Mouse (Mus musculus) granulocyte monocyte progenitor cell, adult 5-6 weeks (primary cell): ENCODE results near the gene Tmem239. TPM values are rescaled to one million over a fixed set of nuclear protein-coding genes. Genes with fewer than 3 reads are reported as not detected.
A peak's percentile ranks its signal among the peaks of the same experiment; 100 is the strongest.
"Not testable (repeated sequence)": the region's sequence is repeated elsewhere in the genome, so short reads cannot be mapped to it uniquely, and the experiment has no call there.

ENCODE experiments used
- ATAC-seq: replicated peaks from 2 replicates; pipeline ENCODE4 v1.8.0; 2016; ENCODE audit warnings: mild to moderate bottlenecking, moderate TSS enrichment, inconsistent platforms; ENCODE audit not compliant: poor library complexity, severe bottlenecking
- total RNA-seq, 2 experiments: library from RNA; stranded (forward) in 1 of 2; stranded (reverse) in 1 of 2; fragments of 200-712, 200-1000 nt in 1 of 2; fragments of >200 nt in 1 of 2; fragmentation: Nextera tagmentation in 1 of 2; gene quantifications; 2 replicates each; pipeline ENCODE4 v1.2.3; 2014 to 2017

The Tmem239 gene
- total RNA-seq (2014; fragmentation: Nextera tagmentation) (not detected in 2 replicates), total RNA-seq (2017) (not detected in 2 replicates)

DNA sequence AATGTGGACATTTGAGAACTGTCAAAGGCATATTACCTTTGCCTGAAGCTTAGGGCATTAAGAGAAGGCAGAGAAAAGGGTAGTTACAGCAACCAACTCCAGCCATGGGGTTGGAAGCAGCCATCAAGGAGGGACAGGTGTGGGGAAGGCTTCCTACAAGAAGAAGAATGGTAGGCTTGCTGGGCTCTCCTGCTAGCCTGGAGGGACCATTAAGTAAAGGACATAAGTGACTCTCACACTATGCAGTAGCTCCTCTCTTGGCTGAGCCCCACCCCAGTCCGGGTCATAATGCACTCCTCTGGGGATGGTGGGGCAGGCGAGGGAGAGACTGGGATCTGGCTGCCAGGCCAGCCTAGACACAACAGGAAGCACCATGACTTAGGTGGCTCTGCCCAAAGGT is at the start of gene Tmem239:
Tmem239 (plus strand) TSS at position 301 of the 400 bp plus-strand sequence.
- no peak for ATAC-seq

DNA sequence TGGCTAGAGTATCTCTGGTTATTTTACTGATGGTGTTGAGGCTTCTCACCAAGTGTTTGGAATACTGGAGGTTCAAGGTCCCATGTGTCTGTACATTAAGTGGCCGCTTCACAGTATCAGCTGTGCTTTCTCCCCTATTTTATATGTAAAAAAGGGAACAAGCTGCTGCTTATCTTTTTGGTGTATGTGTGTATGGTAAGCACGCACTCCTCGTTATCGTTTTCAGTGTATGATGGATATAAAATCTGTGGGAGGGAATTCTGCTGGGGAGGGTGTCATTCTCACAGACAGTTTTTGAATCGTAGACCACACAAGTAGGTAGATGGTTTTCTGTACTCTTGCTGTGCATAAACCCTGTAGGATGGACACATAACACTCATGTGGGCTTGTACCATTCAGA is 48.7 kb upstream of the Tmem239 start:
- no peak for ATAC-seq

DNA sequence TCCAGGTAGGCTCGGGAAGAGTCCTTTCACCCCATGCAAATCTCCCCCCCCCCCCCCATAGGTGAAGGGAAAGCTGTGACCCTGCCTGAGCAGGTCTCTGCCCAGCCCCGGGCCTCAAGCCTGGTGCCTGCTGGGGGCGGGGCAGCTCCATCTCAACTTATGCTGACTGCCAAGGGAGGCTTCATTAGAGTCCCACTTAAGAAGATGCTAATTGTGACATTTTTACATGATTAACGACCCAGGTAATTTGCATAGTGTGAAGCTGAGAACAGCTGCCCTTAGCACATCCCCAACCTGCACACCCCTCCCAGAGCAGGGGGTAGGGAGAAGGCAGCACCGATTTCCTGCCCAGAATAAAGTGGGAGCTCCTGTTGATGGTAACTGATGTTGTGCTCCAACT is 47.4 kb upstream of the Tmem239 start:
- ATAC-seq, result no peak

DNA sequence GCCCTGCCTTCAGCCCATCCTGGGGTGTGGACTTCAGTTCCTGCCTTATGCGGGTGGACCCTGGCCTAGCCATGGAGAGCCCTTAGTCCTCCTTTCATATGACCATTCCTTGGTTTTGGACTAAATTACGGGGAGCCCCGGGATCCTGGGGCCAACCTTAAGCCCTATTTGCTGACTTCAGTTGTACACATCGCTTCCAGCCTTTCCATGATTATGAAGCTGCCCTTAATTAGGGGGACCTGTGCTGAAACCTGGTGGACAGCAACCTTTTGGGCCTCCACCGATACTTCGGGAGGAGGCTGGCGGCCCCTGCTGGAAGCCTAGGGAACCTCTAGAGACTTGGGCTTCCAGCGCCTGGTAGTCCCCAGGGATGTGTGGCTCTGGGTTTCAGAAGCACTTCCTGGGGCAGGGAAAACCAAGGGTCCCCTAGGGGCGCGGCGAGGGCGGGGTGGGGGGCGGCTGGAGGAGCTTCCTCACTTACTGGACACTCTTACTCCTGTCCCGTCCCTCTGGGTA is 43.7 kb upstream of the Tmem239 start:
- ATAC-seq, result peak; percentile 53; the same call in 1 of the 2 replicates

DNA sequence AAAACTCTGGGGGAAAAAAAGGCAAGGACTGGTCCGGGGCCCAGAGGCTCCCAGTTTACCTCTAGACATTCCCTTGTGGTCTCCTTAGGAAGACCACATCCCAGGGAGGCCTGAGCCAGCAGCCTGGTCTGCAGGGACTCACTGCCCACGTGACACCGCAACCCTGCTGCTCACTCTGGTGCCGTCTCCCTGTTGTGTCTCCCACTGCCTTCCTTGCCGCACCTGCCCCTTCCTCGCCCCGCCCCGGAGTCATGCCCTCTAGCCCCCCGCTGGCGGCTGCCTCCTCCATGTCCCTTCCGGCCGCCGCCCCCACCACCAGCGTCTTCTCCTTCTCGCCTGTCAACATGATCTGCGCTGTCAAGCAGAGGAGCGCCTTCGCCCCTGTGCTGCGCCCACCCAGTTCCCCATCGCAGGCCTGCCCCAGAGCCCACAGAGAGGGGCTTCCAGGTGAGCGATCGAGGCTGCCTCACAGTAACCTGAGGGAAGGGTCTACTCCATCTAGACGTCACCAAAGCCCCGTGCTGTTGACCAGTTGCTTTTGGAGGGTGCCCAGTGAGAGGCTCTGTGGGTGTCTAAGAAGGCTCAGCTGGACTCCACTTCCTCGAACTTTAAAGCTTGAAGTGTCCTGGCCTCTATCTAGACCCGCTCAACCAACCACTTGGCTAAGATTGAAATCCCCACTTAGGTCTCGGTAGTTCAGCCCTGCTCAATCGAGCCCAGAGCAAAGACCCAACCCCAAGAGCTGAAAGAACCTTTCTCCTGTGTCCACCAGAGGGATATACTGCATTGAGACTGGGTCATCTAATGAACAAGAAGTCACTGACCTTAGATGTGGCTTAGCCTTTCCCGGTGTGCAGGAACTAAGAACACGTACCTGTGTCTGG is 40.8 kb upstream of the Tmem239 start:
- peak; percentile 41; the same call in 1 of the 2 replicates for ATAC-seq

DNA sequence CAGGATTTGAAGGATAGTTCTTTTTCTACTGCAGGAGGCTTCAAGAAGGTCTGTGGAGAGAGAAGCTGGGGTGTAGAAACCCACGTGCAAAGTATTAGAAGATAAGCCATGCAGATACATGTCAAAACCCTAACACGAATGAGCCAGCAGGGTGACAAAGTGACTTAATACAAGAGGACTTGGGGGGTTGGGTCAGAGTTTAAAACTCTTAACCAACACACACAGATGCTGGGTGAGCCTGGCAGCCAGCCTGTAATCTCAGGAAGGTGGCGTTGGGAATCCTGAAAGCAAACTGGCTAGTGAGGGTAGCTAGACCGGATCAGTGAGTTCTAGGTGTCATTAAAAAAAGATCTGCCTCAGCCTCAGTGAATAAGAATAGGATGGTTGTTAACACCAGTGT is 38.9 kb upstream of the Tmem239 start:
- ATAC-seq, result no peak

DNA sequence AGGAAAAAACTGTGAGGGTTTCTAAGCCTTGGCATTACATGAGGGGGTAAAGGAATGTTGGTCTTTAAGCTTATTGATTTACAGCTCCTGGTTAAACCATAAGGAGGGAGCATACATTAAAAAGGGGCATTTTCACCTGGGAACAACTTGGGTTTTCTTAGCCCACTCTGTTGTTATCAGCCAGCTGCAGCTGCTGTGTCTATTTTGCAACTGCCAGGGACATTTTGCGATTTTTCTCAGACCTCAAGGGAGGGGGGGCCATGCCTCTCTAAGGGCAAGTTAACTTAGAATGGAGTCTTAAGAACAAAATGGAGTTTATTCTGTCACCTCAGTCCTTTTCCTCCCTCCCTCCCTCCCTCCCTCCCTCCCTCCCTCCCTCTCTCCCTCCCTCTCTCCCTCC is 33.3 kb upstream of the Tmem239 start:
- not testable (repeated sequence) for ATAC-seq

DNA sequence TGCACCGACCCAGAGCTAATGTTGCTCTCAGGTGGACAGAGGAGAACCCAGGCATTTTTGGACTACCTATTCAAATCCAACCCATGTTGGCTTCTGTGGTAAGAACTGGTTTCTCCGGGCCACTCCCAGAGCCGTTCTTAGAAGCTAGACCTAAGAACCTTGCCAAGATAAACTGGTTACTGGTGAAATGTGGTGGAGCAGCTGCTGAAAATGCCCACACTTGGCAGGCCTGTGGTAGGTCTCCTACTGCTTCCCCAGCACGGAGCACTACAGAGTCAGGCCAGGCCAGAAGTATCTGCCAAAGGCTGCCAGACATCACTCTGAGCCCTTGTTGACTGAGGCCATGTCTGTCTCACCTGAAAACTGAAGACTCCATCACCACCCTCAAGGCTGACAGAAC is 31.3 kb upstream of the Tmem239 start:
- no peak for ATAC-seq

DNA sequence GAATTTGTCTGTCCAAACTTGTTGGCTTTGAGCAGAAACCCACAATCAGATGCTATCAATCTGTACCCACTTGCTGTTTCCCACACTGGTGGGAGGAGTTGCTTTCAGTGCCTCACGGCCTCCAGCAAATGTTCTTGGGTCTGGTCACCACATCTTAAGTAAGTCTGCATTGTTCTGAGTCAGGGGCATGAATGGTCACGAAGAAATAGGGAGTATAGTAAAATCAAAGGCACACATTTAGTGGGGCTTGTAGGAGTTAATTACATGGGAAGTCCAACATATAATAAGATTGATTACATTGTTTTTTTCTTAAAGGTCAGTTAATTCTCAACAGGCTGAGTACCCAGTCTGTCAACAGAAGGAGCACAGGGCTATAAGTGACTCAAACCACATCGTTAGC is 23.1 kb upstream of the Tmem239 start:
- ATAC-seq, result no peak

DNA sequence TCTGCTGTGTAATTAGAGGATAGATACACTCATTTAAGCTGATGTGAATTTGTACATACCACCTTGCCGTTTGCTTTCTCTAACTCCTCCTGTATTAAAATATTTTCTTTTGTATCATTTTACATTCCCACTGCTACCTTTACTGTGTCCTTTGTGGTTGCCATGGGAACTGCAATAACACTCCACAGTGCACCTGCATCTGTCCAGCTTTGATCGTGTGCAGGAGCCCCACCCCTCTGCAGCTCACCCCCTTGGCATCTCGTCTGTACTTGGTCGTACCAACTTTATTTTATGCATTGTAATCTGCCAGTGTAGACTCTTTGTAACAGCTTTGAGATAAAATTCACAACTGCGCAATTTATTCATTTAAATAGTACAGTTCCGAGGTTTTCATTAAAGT is 22.4 kb upstream of the Tmem239 start:
- ATAC-seq, result no peak

DNA sequence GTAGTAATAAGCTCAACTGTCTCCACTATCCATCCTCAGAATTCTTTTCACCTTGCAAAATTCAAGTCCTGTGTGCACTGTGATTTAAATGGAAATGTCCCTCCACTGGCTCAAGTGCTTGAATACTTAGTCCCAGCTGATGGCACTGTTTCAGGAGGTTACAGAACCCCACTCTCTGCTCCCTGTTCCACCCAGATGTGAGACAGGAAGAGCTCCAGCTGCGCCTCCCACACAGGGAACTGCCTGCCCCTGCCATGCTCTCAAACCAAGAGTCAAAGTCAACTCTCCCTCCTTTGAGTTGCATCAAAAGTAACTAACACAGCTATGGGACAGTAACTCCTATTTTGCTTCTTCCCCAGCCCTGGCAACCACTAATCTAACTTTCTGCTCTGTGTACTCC is 20.1 kb upstream of the Tmem239 start:
- no peak for ATAC-seq

DNA sequence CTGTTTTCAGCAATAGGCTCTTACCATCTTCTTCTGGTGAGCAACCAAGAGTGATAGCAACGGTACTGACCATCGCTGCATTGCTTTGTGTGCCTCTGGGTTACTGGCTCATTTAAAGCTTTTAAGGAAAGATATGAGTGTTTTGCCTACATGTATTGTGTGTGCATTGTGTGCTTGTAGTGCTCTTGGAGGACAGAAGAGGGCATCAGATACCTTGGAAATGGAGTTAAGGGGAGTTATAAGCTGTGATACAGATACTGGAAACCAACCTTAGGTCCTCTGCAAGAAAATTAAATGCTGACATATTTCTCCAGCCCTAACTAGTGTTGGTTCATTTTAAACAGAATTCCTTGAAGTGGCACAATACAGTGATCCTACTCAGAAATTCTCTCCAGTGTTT is 17.5 kb upstream of the Tmem239 start:
- peak; percentile 58; the same call in 1 of the 2 replicates for ATAC-seq

DNA sequence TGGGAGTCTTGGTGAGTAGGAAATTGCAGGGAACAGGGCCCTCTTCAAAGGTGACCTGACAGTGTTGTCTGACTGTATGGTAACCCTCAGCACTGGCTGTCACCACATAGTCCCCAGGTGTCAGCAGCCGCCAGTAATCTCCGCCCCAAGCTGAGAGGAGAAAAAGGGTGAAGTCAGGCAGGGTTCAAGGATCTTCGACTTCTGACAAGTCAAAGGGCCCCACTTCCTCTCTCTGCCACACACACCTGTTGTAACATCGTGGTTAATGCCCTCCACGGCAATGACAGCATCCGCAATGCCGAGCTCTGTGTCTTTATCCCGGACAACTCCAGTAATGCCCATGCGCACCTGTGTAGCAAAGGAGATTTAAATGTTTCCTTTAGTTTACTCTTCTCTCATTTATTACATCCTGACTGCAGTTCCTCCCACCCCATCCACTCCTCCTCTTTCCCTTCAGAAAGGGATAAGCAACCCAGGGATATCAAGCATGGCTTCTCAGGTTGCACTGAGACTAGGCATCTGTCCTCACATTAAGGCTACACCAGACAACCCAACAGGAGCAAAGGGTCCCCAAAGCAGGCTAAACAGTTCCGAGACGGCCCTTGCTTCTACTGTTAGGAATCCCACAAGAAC is 15.2 kb upstream of the Tmem239 start:
- ATAC-seq, result no peak

DNA sequence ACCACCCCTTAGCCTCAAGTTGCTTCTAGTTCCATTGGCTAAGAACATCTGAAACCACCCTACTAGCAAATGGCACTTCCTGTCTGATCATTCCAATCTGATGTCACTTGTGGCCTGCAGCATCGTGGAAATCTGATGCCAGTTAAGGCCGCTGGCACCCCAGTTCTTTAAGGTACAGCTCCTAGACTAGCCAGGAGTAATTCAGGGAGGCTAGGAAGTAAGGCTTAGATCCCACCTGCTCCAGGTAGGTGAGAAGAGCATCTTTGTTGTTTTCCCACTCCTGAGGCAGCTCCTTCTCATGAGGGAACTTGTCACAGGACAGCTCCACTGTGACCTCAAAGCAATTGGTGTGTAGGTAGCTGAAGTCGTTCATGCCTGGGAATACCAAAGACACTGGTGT is 13.4 kb upstream of the Tmem239 start:
- no peak for ATAC-seq

DNA sequence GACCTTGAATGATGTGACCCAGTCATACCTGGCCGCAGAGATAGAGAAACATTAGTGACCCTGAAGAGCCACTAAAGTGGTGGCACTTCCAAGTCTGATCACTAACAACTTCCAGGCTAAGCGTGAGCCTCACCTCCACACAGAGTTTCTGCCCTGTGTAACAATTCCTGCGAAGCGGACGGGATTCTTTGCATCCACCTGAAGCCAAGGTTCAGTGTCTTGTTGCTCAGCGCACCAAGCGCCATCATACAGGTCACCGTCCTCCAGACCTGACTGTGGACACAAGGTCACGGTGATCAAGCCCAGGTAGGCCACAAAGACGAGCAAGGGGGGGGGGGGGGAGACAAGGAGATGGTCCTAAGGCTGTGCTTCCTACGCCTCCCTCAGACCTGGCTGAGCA is 10.6 kb upstream of the Tmem239 start:
- ATAC-seq, result no peak

DNA sequence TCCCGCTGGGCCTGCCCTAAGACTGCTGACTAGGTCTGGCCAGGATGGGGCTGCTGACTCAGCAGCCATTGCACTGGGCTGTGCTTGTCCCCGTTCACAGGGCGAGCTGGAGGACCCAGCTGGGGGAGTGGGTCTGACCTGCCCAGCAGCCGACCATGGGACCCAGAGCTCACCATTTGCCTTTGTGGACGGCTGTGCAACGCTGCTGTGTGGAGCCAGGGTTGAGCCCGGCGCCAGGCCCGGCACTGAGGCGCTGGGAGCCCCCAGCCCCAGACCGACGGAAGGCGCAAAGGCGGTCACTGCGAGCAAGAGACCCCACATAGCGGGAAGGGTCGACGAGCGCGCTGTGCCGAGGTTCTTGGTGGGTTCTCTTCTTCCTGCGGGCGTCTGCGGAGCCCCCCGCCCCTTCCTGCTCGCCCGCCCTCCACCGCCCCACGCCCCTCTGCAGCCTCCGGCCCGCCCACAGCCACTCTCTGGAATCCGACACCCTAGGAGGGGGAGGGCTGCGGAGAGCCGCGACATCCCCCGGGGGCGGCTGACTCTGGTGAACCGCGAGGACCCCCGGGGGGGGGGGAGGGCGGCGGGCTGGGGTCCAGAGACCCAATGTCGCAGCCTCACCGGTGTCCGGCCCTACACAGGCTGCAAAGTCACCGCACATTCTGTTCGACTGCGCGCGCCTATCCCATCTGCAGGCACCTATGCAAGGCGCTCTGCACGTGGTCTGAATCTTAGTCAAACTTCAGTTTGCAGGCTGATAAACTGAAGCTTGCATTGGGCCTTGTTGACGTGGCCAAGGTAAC is 8.9 kb upstream of the Tmem239 start, which contains the start of gene Cpxm1:
Cpxm1 (minus strand) TSS at position 389 of the 800 bp plus-strand sequence.
- ATAC-seq, result peak; percentile 53

DNA sequence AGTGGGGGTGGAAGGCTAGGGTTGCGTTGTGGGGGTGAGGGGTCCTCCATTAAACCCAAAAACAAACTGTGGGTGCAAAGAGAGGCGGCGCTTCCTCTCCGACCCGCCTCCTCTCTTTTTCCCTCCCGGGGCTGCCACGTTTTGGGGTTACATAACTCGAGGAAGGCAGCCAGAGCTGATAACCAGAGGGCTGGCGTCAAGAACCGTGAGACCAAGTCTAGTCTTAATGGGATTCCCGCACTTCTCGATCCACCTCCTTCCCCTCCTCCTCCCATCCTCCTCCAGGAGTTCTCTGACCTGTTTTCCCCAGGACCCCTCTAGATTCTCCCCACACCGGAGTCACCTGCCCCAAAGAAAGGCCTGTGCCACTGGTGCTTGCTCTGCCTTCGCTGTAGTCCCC is 8.2 kb upstream of the Tmem239 start:
- ATAC-seq, result peak; percentile 53

DNA sequence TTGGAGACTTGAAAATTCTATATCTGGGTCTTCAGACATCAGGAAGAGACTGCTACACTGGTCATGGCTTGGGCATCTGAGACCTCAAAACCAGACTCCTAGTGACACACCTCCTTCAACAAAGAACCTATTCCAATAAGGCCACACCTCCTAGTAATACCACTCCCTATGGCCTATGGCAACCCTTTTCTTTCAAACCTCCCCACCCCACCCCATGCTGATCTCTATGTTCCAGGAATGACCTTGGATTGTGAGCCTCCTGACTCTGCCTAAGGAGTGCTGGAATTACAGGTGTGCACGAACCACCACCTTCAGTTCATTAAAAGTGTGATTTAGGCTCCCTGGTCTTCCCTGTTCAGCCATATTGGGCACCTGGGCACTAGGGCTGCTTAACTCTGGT is 6.2 kb upstream of the Tmem239 start:
- no peak for ATAC-seq

DNA sequence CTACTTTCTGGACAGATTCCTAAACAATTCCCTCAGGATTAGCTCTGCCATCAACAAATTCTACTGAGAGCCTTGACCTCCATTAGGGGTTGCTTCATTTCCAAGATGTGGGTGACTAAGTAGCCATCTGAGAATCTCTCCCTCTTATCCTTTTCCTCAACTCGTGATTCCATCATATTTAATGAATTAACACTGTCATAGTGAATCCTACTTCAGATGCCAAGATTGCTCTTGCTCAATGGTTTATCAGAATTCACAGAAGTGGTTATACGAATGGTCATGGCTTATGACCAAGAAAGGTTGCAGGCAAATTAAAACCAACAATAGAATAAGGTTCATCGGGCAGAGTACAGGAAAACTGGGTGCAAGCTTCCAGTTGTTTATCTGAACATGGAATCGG is 4.4 kb upstream of the Tmem239 start:
- ATAC-seq, result no peak

DNA sequence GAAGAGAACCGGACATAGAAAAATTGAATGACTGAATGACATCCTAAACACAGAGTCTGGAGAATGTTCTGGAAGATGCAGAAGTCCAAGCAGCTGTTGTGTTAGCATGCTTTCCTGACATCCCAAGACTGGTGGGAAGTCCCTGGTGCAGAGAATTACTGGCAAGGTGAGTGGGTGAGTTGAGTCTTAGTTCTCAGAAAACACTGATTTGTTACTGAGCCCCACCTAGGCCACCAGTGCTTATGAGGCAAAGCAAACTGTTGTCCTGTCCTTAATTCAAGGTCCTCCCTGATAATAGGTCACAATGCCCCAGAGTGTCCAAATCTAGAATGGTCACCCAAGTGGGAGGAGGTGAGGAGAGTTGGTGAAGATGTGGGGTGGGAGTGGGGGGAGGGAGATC is 1.3 kb upstream of the Tmem239 start, which contains the start of the genes Gm28372 and 1700020A23Rik:
Gm28372 (plus strand) TSS at position 301 of the 400 bp plus-strand sequence.
1700020A23Rik (plus strand) TSS at position 321 of the 400 bp plus-strand sequence.
- ATAC-seq, result no peak
